Mouse (Mus musculus) liver, adult 2 months (tissue): Measurements from ENCODE around the gene Adamts10.

Experiments
- CTCF ChIP-seq: fragments of 200-500 bp; IDR thresholded peaks from 2 replicates; pipeline ENCODE4 v1.5.1; 2011; ENCODE audit warnings: low read depth, low read length, control low read depth
- POLR2A ChIP-seq: fragments of 200-500 bp; IDR thresholded peaks from 2 replicates; pipeline ENCODE4 v1.6.1; 2011; ENCODE audit warnings: low read length, control low read depth; ENCODE audit not compliant: insufficient read depth; ENCODE audit errors: extremely low read depth

GRCm38 (mm10) chr17:33524806-33525373 lies 886 bp downstream of the Adamts10 start:
- no peak for TF ChIP-seq POLR2A
- no peak for TF ChIP-seq CTCF
